Mouse (Mus musculus) forebrain, embryonic 11.5 days (tissue): ENCODE measurements around the gene Eif3b. TPM values are rescaled to one million over a fixed set of nuclear protein-coding genes. Genes with fewer than 3 reads are reported as not detected.
A peak's percentile ranks its signal among the peaks of the same experiment; 100 is the strongest.

Experiments used
- ATAC-seq: fragments of 200-750 bp; cut with Nextera tagmentation; replicated peaks from 2 replicates; pipeline ENCODE4 v1.8.0; 2017; ENCODE audit warnings: moderate TSS enrichment; ENCODE audit not compliant: low FRiP score
- DNase-seq: peaks from one replicate; pipeline ENCODE4 v3.0.0-alpha.2; 2017; ENCODE audit warnings: low spot score
- H3K27ac ChIP-seq: fragments of 300-500 bp; sonication (generic); 2 replicates; pipeline ENCODE4 v1.5.1; 2014; ENCODE audit warnings: low read depth, low read length
- H3K27me3 ChIP-seq: fragments of 300-500 bp; sonication (generic); 2 replicates; pipeline ENCODE4 v1.6.1; 2014; ENCODE audit warnings: mild to moderate bottlenecking, low read length, mixed read lengths; ENCODE audit not compliant: control insufficient read depth, insufficient read depth
- H3K36me3 ChIP-seq: fragments of 300-500 bp; sonication (generic); 2 replicates; pipeline ENCODE4 v1.6.1; 2014; ENCODE audit warnings: mild to moderate bottlenecking, low read length, moderate library complexity, mixed read lengths; ENCODE audit not compliant: control insufficient read depth, insufficient read depth
- H3K4me1 ChIP-seq: fragments of 300-500 bp; sonication (generic); replicated peaks from 2 replicates; pipeline ENCODE4 v1.6.1; 2014; ENCODE audit warnings: low read length, mixed read lengths; ENCODE audit not compliant: control insufficient read depth, insufficient read depth
- H3K4me2 ChIP-seq: fragments of 300-500 bp; sonication (generic); 2 replicates; pipeline ENCODE4 v1.6.1; 2014; ENCODE audit warnings: low read depth, mild to moderate bottlenecking, low read length, moderate library complexity, mixed read lengths; ENCODE audit not compliant: severe bottlenecking
- H3K4me3 ChIP-seq: fragments of 300-500 bp; sonication (generic); 2 replicates; pipeline ENCODE4 v1.5.1; 2014; ENCODE audit warnings: low read depth, low read length
- H3K9ac ChIP-seq: fragments of 300-500 bp; sonication (generic); 2 replicates; pipeline ENCODE4 v1.6.1; 2014; ENCODE audit warnings: low read length
- H3K9me3 ChIP-seq: fragments of 300-500 bp; sonication (generic); 2 replicates; pipeline ENCODE4 v1.6.1; 2016; ENCODE audit warnings: low read length, mixed read lengths; ENCODE audit not compliant: control insufficient read depth
- WGBS: fragments of 180-500 bp; shearing (Covaris S2); extraction: QIAGEN DNeasy Blood & Tissue Kit; methylation state at CpG from one replicate; pipeline ENCODE4 v1.1.7; 2014; 5-methylcytosine and 5-hydroxymethylcytosine counted together
- polyA plus RNA-seq: library from polyadenylated mRNA; unstranded; fragments of >200 nt; fragmentation: Nextera tagmentation; extraction: Ambion mirVana; gene quantifications from 2 replicates; pipeline ENCODE4 v1.2.1, GENCODE M21; 2014

Eif3b gene
- polyA plus RNA-seq, 1 experiment from 2014 or later, result 177 TPM

- peak overlapping the region; percentile 44 for H3K4me3 ChIP-seq
- no peaks in the 10 kb centered on the region for H3K9me3 ChIP-seq
- H3K27ac ChIP-seq, result no peak overlapping the region
- H3K4me2 ChIP-seq, result peak overlapping the region; percentile 57
- ATAC-seq, result peak; percentile 15; the same call in 1 of the 2 replicates
- WGBS, result 63% methylated on average over 3 of the region's 3 CpGs
- H3K36me3 ChIP-seq, result no peaks in the 10 kb centered on the region
- H3K27me3 ChIP-seq, result no peaks in the 10 kb centered on the region
- 0 out of 2 replicates have a peak, but pooled peaks cover 2% of the 10 kb centered on the region for H3K4me1 ChIP-seq
- H3K9ac ChIP-seq, result peak overlapping the region; percentile 57
- no peak for DNase-seq
Measured at GRCm38 (mm10) chr5:140389647-140390046, 29.5 kb upstream of the Eif3b start.

- H3K4me2 ChIP-seq, result no peak overlapping the region
- WGBS, result 73% methylated on average over 1 of the region's 1 CpGs
Measured at GRCm38 (mm10) chr5:140391435-140391834, 27.7 kb upstream of the Eif3b start.

GRCm38 (mm10) chr5:140391981-140392380, 27.1 kb upstream of the Eif3b start:
- Histone ChIP-seq H3K4me2 (no peak overlapping the region), H3K27me3 (no peaks in the 10 kb centered on the region), H3K9ac (no peak overlapping the region), H3K27ac (no peak overlapping the region), H3K4me1 (0 out of 2 replicates have a peak, but pooled peaks cover 2% of the 10 kb centered on the region), H3K9me3 (no peaks in the 10 kb centered on the region), H3K36me3 (no peaks in the 10 kb centered on the region), H3K4me3 (no peak overlapping the region)
- DNase-seq, result no peak
- WGBS, result 88% methylated on average over 5 of the region's 5 CpGs
- no peak for ATAC-seq

More at GRCm38 (mm10) chr5:140391435-140391834, 27.7 kb upstream of the Eif3b start:
- Histone ChIP-seq H3K27me3 (no peaks in the 10 kb centered on the region), H3K4me3 (no peak overlapping the region), H3K4me1 (0 out of 2 replicates have a peak, but pooled peaks cover 2% of the 10 kb centered on the region), H3K9me3 (no peaks in the 10 kb centered on the region), H3K36me3 (no peaks in the 10 kb centered on the region), H3K27ac (no peak overlapping the region), H3K9ac (no peak overlapping the region)
- no peak for DNase-seq
- no peak for ATAC-seq

- H3K9me3 ChIP-seq, result no peaks in the 10 kb centered on the region
- 0 out of 2 replicates have a peak, but pooled peaks cover 2% of the 10 kb centered on the region for H3K4me1 ChIP-seq
- H3K4me3 ChIP-seq, result no peak overlapping the region
- ATAC-seq (no peak), DNase-seq (no peak)
- H3K27ac ChIP-seq, result no peak overlapping the region
- H3K36me3 ChIP-seq, result no peaks in the 10 kb centered on the region
- no peaks in the 10 kb centered on the region for H3K27me3 ChIP-seq
- H3K4me2 ChIP-seq, result no peak overlapping the region
- 89% methylated on average over 3 of the region's 3 CpGs for WGBS
- no peak overlapping the region for H3K9ac ChIP-seq
Measured at GRCm38 (mm10) chr5:140392701-140393100, 26.4 kb upstream of the Eif3b start.

GRCm38 (mm10) chr5:140396166-140396940, 22.8 kb upstream of the Eif3b start:
- H3K4me3 ChIP-seq, result no peak overlapping the region
- WGBS, result 68% methylated on average over 8 of the region's 8 CpGs
- H3K9ac ChIP-seq, result no peak overlapping the region
- no peak for DNase-seq
- H3K9me3 ChIP-seq, result no peaks in the 10 kb centered on the region
- H3K36me3 ChIP-seq, result no peaks in the 10 kb centered on the region
- H3K27ac ChIP-seq, result no peak overlapping the region
- no peak overlapping the region for H3K4me2 ChIP-seq
- ATAC-seq, result no peak
- no peaks in the 10 kb centered on the region for H3K27me3 ChIP-seq
- no peaks in the 10 kb centered on the region for H3K4me1 ChIP-seq

- 91% methylated on average over 4 of the region's 4 CpGs for WGBS
- DNase-seq (no peak), ATAC-seq (no peak)
- no peak overlapping the region for H3K4me2 ChIP-seq
- no peaks in the 10 kb centered on the region for H3K9me3 ChIP-seq
- no peaks in the 10 kb centered on the region for H3K27me3 ChIP-seq
- H3K4me3 ChIP-seq, result no peak overlapping the region
- no peaks in the 10 kb centered on the region for H3K4me1 ChIP-seq
- H3K9ac ChIP-seq, result no peak overlapping the region
- H3K27ac ChIP-seq, result no peak overlapping the region
- H3K36me3 ChIP-seq, result no peaks in the 10 kb centered on the region
Measured at GRCm38 (mm10) chr5:140402640-140403270, 16.4 kb upstream of the Eif3b start.

GRCm38 (mm10) chr5:140405126-140405525, 14.0 kb upstream of the Eif3b start:
- 82% methylated on average over 6 of the region's 6 CpGs for WGBS
- Histone ChIP-seq H3K9me3 (no peaks in the 10 kb centered on the region), H3K27ac (no peak overlapping the region), H3K27me3 (no peaks in the 10 kb centered on the region), H3K36me3 (no peaks in the 10 kb centered on the region), H3K9ac (no peak overlapping the region), H3K4me2 (no peak overlapping the region), H3K4me1 (no peaks in the 10 kb centered on the region), H3K4me3 (no peak overlapping the region)
- ATAC-seq (no peak), DNase-seq (no peak)

GRCm38 (mm10) chr5:140406666-140407065, 12.5 kb upstream of the Eif3b start:
- no peak for ATAC-seq
- no peaks in the 10 kb centered on the region for H3K4me1 ChIP-seq
- H3K4me3 ChIP-seq, result no peak overlapping the region
- no peak overlapping the region for H3K4me2 ChIP-seq
- no peak for DNase-seq
- 72% methylated on average over 6 of the region's 6 CpGs for WGBS
- no peaks in the 10 kb centered on the region for H3K27me3 ChIP-seq
- H3K9ac ChIP-seq, result no peak overlapping the region
- H3K36me3 ChIP-seq, result no peaks in the 10 kb centered on the region
- no peak overlapping the region for H3K27ac ChIP-seq
- H3K9me3 ChIP-seq, result no peaks in the 10 kb centered on the region
